Mouse (Mus musculus): ENCODE results near the gene Adamts8.

Adamts8 gene

DNA sequence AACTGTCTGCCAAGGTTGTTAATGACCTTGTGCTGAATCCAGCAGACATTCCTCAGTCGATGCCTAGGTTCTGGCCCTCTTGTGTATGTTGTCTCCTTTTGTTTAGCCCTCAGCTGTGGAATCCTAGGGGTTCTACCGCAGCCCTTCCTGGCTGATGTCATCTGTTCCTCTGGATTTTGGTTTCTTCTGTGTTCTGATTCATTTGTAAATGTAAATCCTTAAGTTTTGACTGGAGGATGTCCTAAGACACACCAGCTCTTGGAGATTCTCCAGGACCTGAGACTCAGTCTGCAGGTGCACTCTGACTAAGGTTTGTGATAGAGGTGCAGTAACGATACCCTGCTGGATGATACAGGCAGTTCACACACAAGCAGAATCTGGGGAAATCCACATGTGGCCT lies 27.6 kb downstream of the Adamts8 start:
- intact Hi-C loops (cut with DNase I): no loop called here

DNA sequence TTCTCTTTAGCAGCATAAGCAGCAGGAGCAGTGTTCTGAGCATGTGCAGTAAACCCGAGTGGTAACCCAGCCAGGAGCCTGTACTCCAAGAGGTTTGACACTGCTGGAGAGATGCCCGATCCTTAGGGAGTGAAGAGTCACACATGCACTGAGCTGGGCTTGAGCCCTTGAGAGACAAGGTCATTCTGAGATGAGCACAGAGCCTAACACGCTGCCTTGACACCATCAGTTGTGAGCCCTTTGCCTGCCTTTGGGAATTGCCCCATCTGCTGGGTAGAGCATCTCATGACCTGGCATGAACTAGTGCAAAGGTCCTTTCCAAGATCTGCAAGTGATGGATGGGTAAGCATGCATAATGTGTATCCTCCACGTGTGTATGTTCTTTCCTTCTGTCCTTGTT lies 29.6 kb downstream of the Adamts8 start:
- intact Hi-C loops (cut with DNase I): no loop called here

GRCm38 (mm10) chr9:30976339-30977023 lies 34.1 kb downstream of the Adamts8 start:
- intact Hi-C loops (cut with DNase I): no loop called here

DNA sequence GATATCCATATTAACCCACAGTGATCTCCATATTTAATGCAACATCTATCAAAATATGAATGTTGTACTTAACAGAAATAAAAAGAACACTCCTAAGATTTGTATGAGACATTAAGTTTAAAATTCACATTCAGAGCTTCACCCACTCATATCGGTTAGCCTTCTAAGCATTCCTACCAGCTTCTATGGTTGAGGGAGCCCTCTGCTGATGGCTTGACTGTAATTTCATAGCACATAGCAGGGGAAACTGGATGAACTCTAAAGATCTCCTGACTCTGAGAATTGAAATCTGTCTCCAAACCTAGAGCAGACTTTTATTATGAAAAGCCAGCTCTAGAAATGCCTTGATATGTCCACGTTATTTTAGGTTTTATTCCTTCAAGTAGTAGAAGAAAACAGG lies 38.1 kb downstream of the Adamts8 start:
- intact Hi-C loops (cut with DNase I): no loop called here

DNA sequence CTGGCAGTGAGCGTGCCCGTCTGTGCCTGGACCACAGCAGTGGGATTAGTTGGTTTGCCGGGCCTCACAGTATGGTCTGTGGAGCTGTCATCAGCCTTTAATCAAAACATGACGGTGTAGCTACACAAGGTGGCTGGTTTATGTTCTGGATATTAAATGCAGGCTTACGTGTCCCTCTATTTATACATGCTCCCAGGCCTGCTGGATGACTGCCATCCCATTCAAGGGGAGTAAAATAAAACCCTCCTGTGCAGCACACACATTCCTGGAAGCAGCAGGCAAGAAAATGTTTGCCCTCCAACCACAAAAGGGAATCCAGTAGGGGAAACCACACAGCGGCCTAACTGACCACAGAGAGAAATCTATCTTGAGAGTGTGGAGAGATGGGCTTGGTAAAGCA lies 43.4 kb downstream of the Adamts8 start:
- intact Hi-C loops (cut with DNase I): no loop called here

- intact Hi-C loops (cut with DNase I): no loop called here
Measured at GRCm38 (mm10) chr9:30993106-30993505, 50.7 kb downstream of the Adamts8 start.

DNA sequence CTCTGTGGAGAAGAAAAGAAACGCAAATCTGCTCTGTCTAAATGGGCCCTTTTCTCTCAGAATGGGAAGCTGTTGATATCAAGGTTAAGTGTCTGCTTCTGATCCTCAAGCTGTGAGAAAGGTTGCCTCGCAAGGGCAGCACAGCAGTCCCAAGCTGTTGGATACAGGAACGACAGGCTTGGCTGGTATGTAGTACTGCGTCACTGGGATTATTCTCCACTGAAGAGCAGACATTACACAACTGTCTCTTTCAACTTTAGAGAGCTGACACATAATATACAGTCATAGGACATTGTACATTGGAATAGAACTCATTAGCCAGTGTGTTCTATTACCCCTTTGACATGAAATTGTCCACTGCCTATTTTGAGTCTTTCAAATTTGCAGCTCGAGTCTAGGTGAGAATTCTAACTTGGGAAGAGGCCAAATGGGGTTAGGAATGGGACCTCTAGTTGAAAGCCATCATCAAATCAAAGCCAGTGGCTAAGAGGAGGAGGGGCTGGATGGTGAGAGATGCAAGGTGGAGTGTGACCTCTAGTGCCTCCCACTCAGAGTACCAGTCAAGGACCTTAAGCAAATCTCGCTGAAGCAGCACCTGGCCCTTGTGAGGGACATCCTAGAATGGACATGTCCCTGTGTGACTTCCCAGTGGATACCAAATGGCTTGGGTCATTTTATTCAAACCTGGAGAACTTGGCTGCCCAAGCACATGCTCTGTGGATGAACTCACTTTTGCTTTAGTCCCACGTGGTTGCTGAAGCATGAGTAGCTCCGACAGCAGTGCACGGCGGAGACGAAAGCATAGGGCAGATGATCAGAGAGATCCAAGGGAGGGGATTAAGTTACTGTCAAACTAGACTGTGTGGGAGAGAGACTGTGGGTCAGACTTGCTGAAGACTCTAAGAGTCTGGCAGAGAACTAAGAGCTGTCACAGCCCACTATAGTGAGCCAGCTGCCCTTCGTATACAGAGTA lies 54.5 kb downstream of the Adamts8 start:
- intact Hi-C loops (cut with DNase I): no loop called here

DNA sequence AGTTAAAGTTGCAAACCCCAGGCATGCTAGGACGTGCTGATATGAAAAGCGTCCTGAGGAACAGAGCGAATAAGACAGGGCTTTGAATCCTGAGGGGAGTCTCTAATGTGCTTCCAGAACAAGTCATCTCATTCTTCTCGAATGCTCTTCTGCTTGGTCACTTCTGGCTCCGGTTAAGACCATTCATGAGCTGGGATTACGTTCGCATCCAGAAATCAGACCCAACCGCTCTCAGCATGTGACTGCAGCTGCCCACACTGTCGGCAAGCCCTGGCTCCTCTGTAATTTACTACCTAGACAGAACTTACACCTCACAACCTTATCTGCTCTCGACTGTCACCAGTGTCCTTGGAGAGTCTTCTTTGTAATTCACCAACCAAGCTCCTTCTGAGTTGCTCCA lies 58.3 kb downstream of the Adamts8 start:
- intact Hi-C loops (cut with DNase I): no loop called here

- intact Hi-C loops (cut with DNase I): no loop called here
Measured at GRCm38 (mm10) chr9:31002528-31002927, 60.2 kb downstream of the Adamts8 start.

- intact Hi-C loops (cut with DNase I): no loop called here
Measured at GRCm38 (mm10) chr9:31009334-31009733, 67.0 kb downstream of the Adamts8 start.

GRCm38 (mm10) chr9:31010040-31010439 lies 67.7 kb downstream of the Adamts8 start:
- intact Hi-C loops (cut with DNase I): no loop called here

DNA sequence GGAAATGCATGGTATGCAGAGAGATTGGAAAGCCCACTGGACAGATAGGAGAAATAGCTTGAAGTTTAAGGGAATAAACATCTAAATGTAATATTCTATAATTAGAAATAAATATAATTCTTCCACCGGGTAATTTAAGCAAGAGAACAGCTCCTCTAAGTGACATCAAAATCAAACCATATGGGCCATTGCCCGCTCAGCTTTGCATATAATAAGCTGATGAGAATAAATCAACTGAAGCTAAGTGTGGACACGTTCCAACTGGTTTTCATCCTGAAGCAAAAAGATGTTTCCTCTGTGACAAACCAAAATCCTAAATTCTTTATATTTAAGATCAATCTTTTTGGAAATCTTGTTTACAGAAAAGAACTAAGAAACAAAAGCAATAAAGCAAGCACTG lies 68.4 kb downstream of the Adamts8 start:
- intact Hi-C loops (cut with DNase I): no loop called here

GRCm38 (mm10) chr9:31011533-31011932 lies 69.2 kb downstream of the Adamts8 start:
- intact Hi-C loops (cut with DNase I): no loop called here

DNA sequence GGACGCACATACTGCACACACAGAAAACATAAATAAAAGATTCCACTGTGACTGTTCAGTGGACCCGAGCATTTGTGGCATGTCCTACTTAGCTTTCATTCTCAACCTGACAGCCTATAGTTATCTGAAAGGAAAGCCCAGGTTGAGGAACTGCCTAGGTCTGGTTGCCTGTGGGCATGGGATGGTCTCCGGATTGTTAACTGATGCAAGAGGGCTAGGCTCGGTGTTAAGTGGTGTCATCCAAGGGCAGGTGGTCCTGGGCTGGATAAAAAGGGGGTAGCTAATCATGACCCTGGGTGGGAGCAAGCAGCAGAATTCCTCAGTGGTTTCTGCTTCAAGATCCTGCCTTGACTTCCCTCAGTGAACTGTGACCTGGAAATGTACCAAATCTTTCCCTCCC lies 70.3 kb downstream of the Adamts8 start:
- intact Hi-C loops (cut with DNase I): no loop called here

GRCm38 (mm10) chr9:31013415-31013814 lies 71.1 kb downstream of the Adamts8 start:
- intact Hi-C loops (cut with DNase I): no loop called here

All from adrenal gland (tissue).